Mouse (Mus musculus) G1E (cell line): ENCODE data around the gene Gm16253. TPM values are rescaled to one million over a fixed set of nuclear protein-coding genes. Genes with fewer than 3 reads are reported as not detected.

Experiments used
- ATAC-seq: 2 replicates; pipeline ENCODE4 v1.8.0; 2016; ENCODE audit warnings: mild to moderate bottlenecking; ENCODE audit not compliant: insufficient number of reproducible peaks, poor library complexity, low FRiP score, severe bottlenecking; ENCODE audit errors: extremely low read depth
- DNase-seq: peaks from one replicate; pipeline ENCODE4 v3.0.0; 2012; ENCODE audit warnings: low spot score
- H3K27me3 ChIP-seq: 2 replicates; pipeline ENCODE4 v1.6.1; 2012; ENCODE audit warnings: mild to moderate bottlenecking, low read length, inconsistent platforms; ENCODE audit not compliant: insufficient read depth
- H3K36me3 ChIP-seq: replicated peaks from 2 replicates; pipeline ENCODE3; 2012; ENCODE audit warnings: mild to moderate bottlenecking, inconsistent platforms
- H3K4me1 ChIP-seq: 2 replicates; pipeline ENCODE4 v1.6.1; 2012; ENCODE audit warnings: low read depth, low read length, inconsistent platforms, mixed read lengths; ENCODE audit not compliant: insufficient read depth
- H3K4me3 ChIP-seq: 2 replicates; pipeline ENCODE4 v1.5.1; 2012; ENCODE audit warnings: low read depth, mild to moderate bottlenecking, inconsistent platforms, low read length, moderate library complexity, mixed read lengths
- H3K9me3 ChIP-seq: replicated peaks from 2 replicates; pipeline ENCODE4 v1.6.1; 2012; ENCODE audit warnings: inconsistent platforms
- CTCF ChIP-seq: IDR thresholded peaks from 2 replicates; pipeline ENCODE4 v1.5.1; 2012; ENCODE audit warnings: low read depth, low read length, inconsistent platforms, mixed read lengths
- GATA1 ChIP-seq: IDR thresholded peaks from 2 replicates; pipeline ENCODE4 v1.6.1; 2012; ENCODE audit warnings: borderline replicate concordance, low read length, inconsistent platforms, mixed read lengths
- GATA2 ChIP-seq: IDR thresholded peaks from 2 replicates; pipeline ENCODE4 v1.6.1; 2012; ENCODE audit warnings: low read depth, low read length, inconsistent platforms, borderline replicate concordance
- POLR2AphosphoS5 ChIP-seq: IDR thresholded peaks from 2 replicates; pipeline ENCODE4 v1.6.1; 2012; ENCODE audit warnings: low read depth, low read length, inconsistent platforms; ENCODE audit not compliant: insufficient replicate concordance
- TAL1 ChIP-seq: conservative IDR thresholded peaks from 2 replicates; pipeline ENCODE4 v1.6.1; 2012; ENCODE audit warnings: low read depth, low read length, inconsistent platforms, mixed read lengths
- polyA plus RNA-seq: library from polyadenylated mRNA; stranded (reverse); fragments of >175 nt; gene quantifications from 2 replicates; pipeline ENCODE4 v1.2.3, GENCODE M21; 2012
- total RNA-seq, 2 experiments: library from RNA; stranded (forward) in 1 of 2; stranded (reverse) in 1 of 2; fragments of 200-1000 nt in 1 of 2; fragments of >200 nt in 1 of 2; fragmentation: Nextera tagmentation in 1 of 2; gene quantifications; 2 replicates each; pipeline ENCODE4 v1.2.3; 2014 to 2017

Gene Gm16253
- total and polyA plus RNA-seq, 3 experiments: not detected

DNA sequence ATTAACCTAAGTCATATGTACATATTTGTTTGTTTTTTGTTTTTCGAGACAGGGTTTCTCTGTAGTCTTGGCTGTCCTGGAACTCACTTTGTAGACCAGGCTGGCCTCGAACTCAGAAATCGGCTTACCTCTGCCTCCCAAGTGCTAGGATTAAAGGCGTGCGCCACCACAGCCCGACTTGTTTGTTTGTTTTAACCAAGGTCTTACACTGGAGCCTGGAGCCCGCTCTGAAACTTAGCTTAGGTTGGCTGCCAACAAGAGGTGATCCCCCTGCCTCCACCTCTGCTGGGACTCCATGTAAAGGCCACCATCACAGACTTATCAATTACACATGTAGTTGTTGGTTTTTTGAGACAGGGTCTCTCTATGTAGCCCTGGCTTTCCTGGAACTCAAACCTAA lies 28.0 kb upstream of the Gm16253 start:
- DNase-seq (no peak), ATAC-seq (no peak)
- peaks cover 20% of the 10 kb centered on the region for H3K4me1 ChIP-seq
- no peak for TF ChIP-seq GATA2
- no peak for TF ChIP-seq TAL1
- no peak for TF ChIP-seq POLR2AphosphoS5
- no peak for TF ChIP-seq CTCF
- TF ChIP-seq GATA1: no peak
- H3K4me3 ChIP-seq: no peak overlapping the region
- no peaks in the 10 kb centered on the region for H3K9me3 ChIP-seq
- H3K36me3 ChIP-seq: no peaks in the 10 kb centered on the region
- H3K27me3 ChIP-seq: peaks cover 14% of the 10 kb centered on the region; the same call in 1 of the 2 replicates

DNA sequence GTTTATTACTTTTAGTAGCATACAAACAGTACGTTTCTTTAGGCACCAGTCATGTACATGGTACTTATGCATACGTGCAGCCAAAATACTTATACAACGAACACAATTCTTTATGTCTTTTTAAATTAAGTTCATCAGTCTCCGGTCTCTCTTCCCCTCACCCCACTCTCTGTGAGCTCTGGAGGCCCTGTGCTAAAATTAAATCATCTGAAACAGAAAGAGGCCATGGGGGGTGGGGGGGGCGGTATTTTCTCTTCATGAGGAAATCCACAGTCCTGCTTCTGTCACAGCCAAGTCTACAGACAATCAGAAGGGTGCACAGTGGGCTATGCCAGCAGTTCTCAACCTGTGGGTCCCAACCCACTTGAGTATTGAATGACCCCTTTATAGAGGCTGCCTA lies 27.4 kb upstream of the Gm16253 start:
- H3K4me3 ChIP-seq: no peak overlapping the region
- H3K27me3 ChIP-seq: peaks cover 10% of the 10 kb centered on the region; the same call in 1 of the 2 replicates
- no peaks in the 10 kb centered on the region for H3K36me3 ChIP-seq
- no peak for DNase-seq
- peaks cover 24% of the 10 kb centered on the region for H3K4me1 ChIP-seq
- no peak for TF ChIP-seq GATA2
- TF ChIP-seq GATA1: no peak
- no peak for TF ChIP-seq POLR2AphosphoS5
- no peak for TF ChIP-seq CTCF
- TF ChIP-seq TAL1: no peak
- ATAC-seq: no peak
- H3K9me3 ChIP-seq: no peaks in the 10 kb centered on the region

GRCm38 (mm10) chr3:96551203-96551602 lies 25.6 kb upstream of the Gm16253 start:
- Histone ChIP-seq H3K36me3 (no peaks in the 10 kb centered on the region), H3K9me3 (no peaks in the 10 kb centered on the region), H3K4me3 (no peak overlapping the region), H3K27me3 (peaks cover 8% of the 10 kb centered on the region; the same call in 1 of the 2 replicates), H3K4me1 (peaks cover 29% of the 10 kb centered on the region)
- ATAC-seq (no peak), DNase-seq (no peak)
- TF ChIP-seq GATA1: no peak
- no peak for TF ChIP-seq TAL1
- TF ChIP-seq CTCF: no peak
- no peak for TF ChIP-seq GATA2
- no peak for TF ChIP-seq POLR2AphosphoS5

- DNase-seq: no peak
- no peak for ATAC-seq
- H3K4me1 ChIP-seq: peaks cover 33% of the 10 kb centered on the region
- no peak for TF ChIP-seq TAL1
- no peak for TF ChIP-seq GATA2
- H3K27me3 ChIP-seq: peaks cover 7% of the 10 kb centered on the region; the same call in 1 of the 2 replicates
- no peaks in the 10 kb centered on the region for H3K36me3 ChIP-seq
- H3K4me3 ChIP-seq: no peak overlapping the region
- no peaks in the 10 kb centered on the region for H3K9me3 ChIP-seq
Measured at GRCm38 (mm10) chr3:96551890-96552289, 24.9 kb upstream of the Gm16253 start.

DNA sequence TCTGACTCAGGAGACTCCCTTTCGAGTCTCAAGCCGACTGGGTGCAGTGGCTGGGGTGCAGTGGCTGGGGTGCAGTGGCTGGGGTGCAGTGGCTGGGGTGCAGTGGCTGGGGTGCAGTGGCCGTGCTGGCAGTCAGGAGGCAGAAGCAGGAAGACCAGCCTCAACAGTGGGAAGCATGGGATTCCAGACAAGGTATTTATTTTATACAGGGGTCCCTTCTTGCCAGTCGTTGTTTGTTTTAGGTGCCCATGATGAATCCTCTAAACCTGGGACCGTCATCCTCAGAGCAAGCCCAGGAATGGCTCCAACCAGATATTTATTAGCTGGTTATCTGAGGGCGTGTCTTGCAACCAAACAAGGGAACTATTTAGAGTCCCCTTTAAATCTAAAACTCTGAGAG lies 23.2 kb upstream of the Gm16253 start:
- no peak overlapping the region for H3K4me3 ChIP-seq
- H3K27me3 ChIP-seq: peaks cover 6% of the 10 kb centered on the region; the same call in 1 of the 2 replicates
- DNase-seq: no peak
- no peaks in the 10 kb centered on the region for H3K36me3 ChIP-seq
- no peaks in the 10 kb centered on the region for H3K9me3 ChIP-seq
- no peak for ATAC-seq
- TF ChIP-seq TAL1 (no peak), POLR2AphosphoS5 (no peak), GATA2 (no peak), GATA1 (no peak), CTCF (no peak)
- peaks cover 30% of the 10 kb centered on the region for H3K4me1 ChIP-seq

DNA sequence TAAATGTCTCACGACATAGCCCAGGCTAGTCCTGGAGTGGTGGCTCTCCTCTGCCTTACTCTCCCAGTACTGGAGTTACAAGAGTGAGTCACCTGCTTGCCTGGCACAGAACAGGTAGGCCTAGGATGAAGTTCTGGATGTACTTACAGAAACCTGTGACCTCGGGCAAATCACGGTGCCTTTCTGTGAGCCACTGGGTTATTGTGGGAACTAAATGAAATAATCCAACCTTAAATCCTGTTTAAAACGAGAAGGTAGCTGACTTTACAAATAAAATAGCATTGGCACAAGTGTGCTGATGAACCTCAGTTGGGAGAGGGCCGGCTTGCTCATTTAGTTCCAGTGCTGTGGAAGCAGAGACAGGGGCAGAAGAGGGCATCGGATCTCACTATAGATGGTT lies 22.5 kb upstream of the Gm16253 start:
- peaks cover 1% of the 10 kb centered on the region for H3K36me3 ChIP-seq
- ATAC-seq (no peak), DNase-seq (no peak)
- H3K9me3 ChIP-seq: no peaks in the 10 kb centered on the region
- peaks cover 34% of the 10 kb centered on the region for H3K4me1 ChIP-seq
- TF ChIP-seq POLR2AphosphoS5 (no peak), GATA1 (no peak), CTCF (no peak), GATA2 (no peak), TAL1 (no peak)
- H3K4me3 ChIP-seq: no peak overlapping the region
- peaks cover 6% of the 10 kb centered on the region; the same call in 1 of the 2 replicates for H3K27me3 ChIP-seq

- no peak for TF ChIP-seq TAL1
- no peak for TF ChIP-seq GATA1
- no peak for TF ChIP-seq CTCF
- TF ChIP-seq POLR2AphosphoS5: no peak
- no peak for TF ChIP-seq GATA2
- peaks cover 43% of the 10 kb centered on the region for H3K4me1 ChIP-seq
- H3K9me3 ChIP-seq: no peaks in the 10 kb centered on the region
- H3K36me3 ChIP-seq: peaks cover 10% of the 10 kb centered on the region
- DNase-seq: no peak
- peaks cover 4% of the 10 kb centered on the region; the same call in 1 of the 2 replicates for H3K27me3 ChIP-seq
- H3K4me3 ChIP-seq: no peak overlapping the region
- no peak for ATAC-seq
Measured at GRCm38 (mm10) chr3:96555041-96555596, 21.7 kb upstream of the Gm16253 start.
